Mouse (Mus musculus): Measurements from ENCODE around the gene Krtap28-13.

The Krtap28-13 gene

GRCm38 (mm10) chr1:83091268-83091667 lies 30.5 kb downstream of the Krtap28-13 start:
- DNase-seq (ENCODE audit: low spot score): no peak

DNA sequence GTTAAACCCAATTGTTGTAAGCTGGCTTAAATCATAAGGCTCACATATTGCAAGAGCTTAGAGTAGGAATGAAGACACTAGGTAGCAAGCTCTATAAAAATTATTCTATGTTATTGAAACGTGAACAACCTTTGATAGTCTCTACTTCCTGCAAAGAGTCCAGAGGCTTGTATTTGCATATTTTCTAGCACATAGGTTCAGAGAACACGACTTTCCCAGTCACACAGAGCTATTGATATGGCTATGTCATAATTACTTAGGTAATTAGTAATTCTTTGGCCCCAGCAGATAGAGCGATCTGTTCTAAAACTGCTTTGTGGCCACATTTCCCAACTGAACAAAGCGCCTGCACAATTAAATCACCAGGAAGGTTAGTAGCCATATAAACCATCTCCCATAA lies 36.2 kb downstream of the Krtap28-13 start:
- DNase-seq (ENCODE audit: low spot score): no peak

GRCm38 (mm10) chr1:83099160-83099559 lies 38.4 kb downstream of the Krtap28-13 start:
- no peak for DNase-seq (ENCODE audit: low spot score)

- no peak for DNase-seq (ENCODE audit: low spot score)
Measured at GRCm38 (mm10) chr1:83099580-83100137, 38.9 kb downstream of the Krtap28-13 start.

- DNase-seq (ENCODE audit: low spot score): no peak
Measured at GRCm38 (mm10) chr1:83101891-83102290, 41.2 kb downstream of the Krtap28-13 start.

DNA sequence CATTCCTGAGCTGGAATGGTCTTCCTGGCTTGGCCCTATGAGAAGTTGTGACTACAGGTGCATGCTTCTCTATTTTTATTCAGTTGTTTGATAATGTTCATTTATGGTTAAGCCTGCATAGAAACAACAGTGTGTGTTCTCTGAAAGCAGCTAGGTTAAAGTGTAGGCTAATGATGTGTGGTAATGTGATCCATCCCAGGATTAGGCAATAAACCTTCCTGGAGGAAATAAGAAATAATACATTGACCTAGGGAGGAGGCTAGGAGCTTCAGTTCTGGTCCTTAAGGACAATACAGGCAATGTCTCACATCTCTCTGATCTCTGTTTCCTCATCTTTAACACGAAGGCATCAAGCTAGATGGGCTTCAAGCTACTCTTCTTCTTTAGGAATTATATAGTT lies 44.7 kb downstream of the Krtap28-13 start:
- DNase-seq (ENCODE audit: low spot score): no peak

- DNase-seq (ENCODE audit: low spot score): no peak
Measured at GRCm38 (mm10) chr1:83107410-83107978, 46.8 kb downstream of the Krtap28-13 start.

DNA sequence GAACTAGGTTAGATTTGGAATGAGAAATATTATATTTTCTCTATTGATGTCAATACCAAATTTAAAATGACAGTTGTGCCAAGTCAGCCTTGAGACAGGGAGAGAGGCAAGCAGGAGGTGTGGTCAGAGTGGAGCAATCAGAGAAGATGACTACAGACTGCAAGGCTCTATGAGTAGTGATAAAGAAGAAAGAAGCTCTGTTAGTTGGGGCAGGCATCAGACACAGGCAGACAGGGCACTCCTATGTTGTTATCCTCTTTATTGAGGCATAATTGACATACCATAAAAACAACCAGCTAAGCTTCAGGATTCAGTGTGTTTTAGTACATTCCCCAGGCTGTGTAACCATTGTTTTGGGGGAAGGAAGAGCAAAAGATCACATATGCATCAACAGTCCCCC lies 50.3 kb downstream of the Krtap28-13 start:
- no peak for DNase-seq (ENCODE audit: low spot score)

All from adipocyte (in vitro differentiated cells).